Mouse (Mus musculus): ENCODE data around the gene Gpr176. TPM values are rescaled to one million over a fixed set of nuclear protein-coding genes. Genes with fewer than 3 reads are reported as not detected.

Gene Gpr176
- polyA plus RNA-seq, 2 experiments, result 0.28 to 0.36 TPM

- DNase-seq (ENCODE audit: low spot score) (no peak), ATAC-seq (ENCODE audit: low FRiP score, low read depth) (no peak)
- Histone ChIP-seq H3K27ac (replicated peaks; ENCODE audit: low read depth, low read length) (no peak overlapping the region), H3K4me1 (ENCODE audit: control insufficient read depth, insufficient read depth, low read length) (no peaks in the 10 kb centered on the region), H3K4me2 (replicated peaks; ENCODE audit: low read depth, low read length, severe bottlenecking) (no peak overlapping the region), H3K36me3 (ENCODE audit: control insufficient read depth, insufficient read depth, low read length) (peaks cover 6% of the 10 kb centered on the region; the same call in 1 of the 2 replicates), H3K4me3 (replicated peaks; ENCODE audit: low read length) (no peak overlapping the region), H3K9me3 (ENCODE audit: control insufficient read depth, low read length) (no peaks in the 10 kb centered on the region), H3K9ac (ENCODE audit: low read depth, low read length, severe bottlenecking) (no peak overlapping the region), H3K27me3 (ENCODE audit: control insufficient read depth, insufficient read depth, low read length) (no peaks in the 10 kb centered on the region)
- TF ChIP-seq POLR2A (IDR thresholded peaks at IDR 0.05; ENCODE audit: borderline replicate concordance, extremely low read depth, insufficient read depth, insufficient read length), result no peak
- WGBS, result 69% methylated on average over 5 of the region's 5 CpGs
These were observed 28.9 kb upstream of the Gpr176 start for GRCm38 (mm10) chr2:118401834-118402727.

GRCm38 (mm10) chr2:118399751-118400150 is 26.5 kb upstream of the Gpr176 start:
- ATAC-seq (ENCODE audit: low FRiP score, low read depth), result no peak
- Histone ChIP-seq H3K4me1 (ENCODE audit: control insufficient read depth, insufficient read depth, low read length) (no peaks in the 10 kb centered on the region), H3K4me2 (replicated peaks; ENCODE audit: low read depth, low read length, severe bottlenecking) (no peak overlapping the region), H3K27ac (replicated peaks; ENCODE audit: low read depth, low read length) (no peak overlapping the region), H3K4me3 (replicated peaks; ENCODE audit: low read length) (no peak overlapping the region), H3K27me3 (ENCODE audit: control insufficient read depth, insufficient read depth, low read length) (no peaks in the 10 kb centered on the region), H3K36me3 (ENCODE audit: control insufficient read depth, insufficient read depth, low read length) (no peaks in the 10 kb centered on the region), H3K9ac (ENCODE audit: low read depth, low read length, severe bottlenecking) (no peak overlapping the region), H3K9me3 (ENCODE audit: control insufficient read depth, low read length) (no peaks in the 10 kb centered on the region; the same call in 1 of the 2 replicates)
- TF ChIP-seq POLR2A (IDR thresholded peaks at IDR 0.05; ENCODE audit: borderline replicate concordance, extremely low read depth, insufficient read depth, insufficient read length), result no peak
- DNase-seq (ENCODE audit: low spot score), result no peak
- WGBS, result 83% methylated on average over 5 of the region's 5 CpGs

GRCm38 (mm10) chr2:118391201-118391600 is 18.0 kb upstream of the Gpr176 start:
- no peaks in the 10 kb centered on the region; the same call in 1 of the 2 replicates for H3K9me3 ChIP-seq (ENCODE audit: control insufficient read depth, low read length)
- H3K4me3 ChIP-seq (replicated peaks; ENCODE audit: low read length), result no peak overlapping the region
- H3K27me3 ChIP-seq (ENCODE audit: control insufficient read depth, insufficient read depth, low read length), result no peaks in the 10 kb centered on the region
- no peak for TF ChIP-seq POLR2A (IDR thresholded peaks at IDR 0.05; ENCODE audit: borderline replicate concordance, extremely low read depth, insufficient read depth, insufficient read length)
- ATAC-seq (ENCODE audit: low FRiP score, low read depth), result no peak
- 82% methylated on average over 5 of the region's 5 CpGs for WGBS
- H3K27ac ChIP-seq (replicated peaks; ENCODE audit: low read depth, low read length), result no peak overlapping the region
- H3K9ac ChIP-seq (ENCODE audit: low read depth, low read length, severe bottlenecking), result no peak overlapping the region
- H3K4me1 ChIP-seq (ENCODE audit: control insufficient read depth, insufficient read depth, low read length), result 0 out of 2 replicates have a peak, but pooled peaks cover 5% of the 10 kb centered on the region
- H3K36me3 ChIP-seq (ENCODE audit: control insufficient read depth, insufficient read depth, low read length), result no peaks in the 10 kb centered on the region
- no peak for DNase-seq (ENCODE audit: low spot score)
- no peak overlapping the region for H3K4me2 ChIP-seq (replicated peaks; ENCODE audit: low read depth, low read length, severe bottlenecking)

- H3K27ac ChIP-seq (replicated peaks; ENCODE audit: low read depth, low read length), result no peak overlapping the region
- peak overlapping the region; percentile 79; the same call in 1 of the 2 replicates for H3K4me2 ChIP-seq (replicated peaks; ENCODE audit: low read depth, low read length, severe bottlenecking)
- H3K27me3 ChIP-seq (ENCODE audit: control insufficient read depth, insufficient read depth, low read length), result no peaks in the 10 kb centered on the region
- WGBS, result 82% methylated on average over 5 of the region's 5 CpGs
- DNase-seq (ENCODE audit: low spot score) (no peak), ATAC-seq (ENCODE audit: low FRiP score, low read depth) (no peak)
- TF ChIP-seq POLR2A (IDR thresholded peaks at IDR 0.05; ENCODE audit: borderline replicate concordance, extremely low read depth, insufficient read depth, insufficient read length), result no peak
- H3K9me3 ChIP-seq (ENCODE audit: control insufficient read depth, low read length), result no peaks in the 10 kb centered on the region; the same call in 1 of the 2 replicates
- 0 out of 2 replicates have a peak, but pooled peaks cover 5% of the 10 kb centered on the region for H3K4me1 ChIP-seq (ENCODE audit: control insufficient read depth, insufficient read depth, low read length)
- no peaks in the 10 kb centered on the region for H3K36me3 ChIP-seq (ENCODE audit: control insufficient read depth, insufficient read depth, low read length)
- no peak overlapping the region for H3K4me3 ChIP-seq (replicated peaks; ENCODE audit: low read length)
- no peak overlapping the region for H3K9ac ChIP-seq (ENCODE audit: low read depth, low read length, severe bottlenecking)
These were observed 16.9 kb upstream of the Gpr176 start for GRCm38 (mm10) chr2:118390072-118390471.

GRCm38 (mm10) chr2:118389569-118389968 is 16.4 kb upstream of the Gpr176 start:
- 0 out of 2 replicates have a peak, but pooled peaks cover 5% of the 10 kb centered on the region for H3K4me1 ChIP-seq (ENCODE audit: control insufficient read depth, insufficient read depth, low read length)
- no peaks in the 10 kb centered on the region for H3K9me3 ChIP-seq (ENCODE audit: control insufficient read depth, low read length)
- H3K36me3 ChIP-seq (ENCODE audit: control insufficient read depth, insufficient read depth, low read length), result no peaks in the 10 kb centered on the region
- H3K4me2 ChIP-seq (replicated peaks; ENCODE audit: low read depth, low read length, severe bottlenecking), result peak overlapping the region; percentile 79
- H3K9ac ChIP-seq (ENCODE audit: low read depth, low read length, severe bottlenecking), result peak overlapping the region; percentile 89; the same call in 1 of the 2 replicates
- DNase-seq (ENCODE audit: low spot score) (peak; percentile 3), ATAC-seq (ENCODE audit: low FRiP score, low read depth) (no peak)
- TF ChIP-seq POLR2A (IDR thresholded peaks at IDR 0.05; ENCODE audit: borderline replicate concordance, extremely low read depth, insufficient read depth, insufficient read length), result no peak
- 50% methylated on average over 3 of the region's 3 CpGs for WGBS
- H3K4me3 ChIP-seq (replicated peaks; ENCODE audit: low read length), result peak overlapping the region; percentile 78
- no peaks in the 10 kb centered on the region for H3K27me3 ChIP-seq (ENCODE audit: control insufficient read depth, insufficient read depth, low read length)
- H3K27ac ChIP-seq (replicated peaks; ENCODE audit: low read depth, low read length), result no peak overlapping the region; the same call in 1 of the 2 replicates
